Mouse (Mus musculus): ENCODE measurements around the gene Mei1.

GRCm38 (mm10) chr15:82163356-82164060, 93.7 kb downstream of the Mei1 start:
- no peak for TF ChIP-seq CTCF (conservative IDR thresholded peaks at IDR 0.05; ENCODE audit: low read length)
- no peak for TF ChIP-seq POU5F1 (IDR thresholded peaks at IDR 0.05; ENCODE audit: borderline replicate concordance, low read length)
- no peak for TF ChIP-seq NANOG (IDR thresholded peaks at IDR 0.05; ENCODE audit: borderline replicate concordance, low read length)

Data from E14TG2a.4 (cell line).